Mouse (Mus musculus) CH12.LX (cell line): ENCODE results near the gene Agpat3.

Source experiments
- CTCF ChIP-seq, 2 experiments: IDR thresholded peaks in 1 of 2; conservative IDR thresholded peaks in 1 of 2; 2 replicates each; pipeline ENCODE4 v1.5.1; 2011 to 2012; ENCODE audit warnings: low read depth in 2 of 2, low read length in 2 of 2, improper control_type of control experiment in 1 of 2, inconsistent platforms in 1 of 2, mild to moderate bottlenecking in 1 of 2, moderate library complexity in 1 of 2
- MAX ChIP-seq: IDR thresholded peaks from 2 replicates; pipeline ENCODE4 v1.6.1; 2011; ENCODE audit warnings: low read length, improper control_type of control experiment
- POLR2A ChIP-seq: IDR thresholded peaks from 2 replicates; pipeline ENCODE4 v1.6.1; 2011; ENCODE audit warnings: low read depth, mild to moderate bottlenecking, improper control_type of control experiment, low read length

- no peak for TF ChIP-seq MAX
- TF ChIP-seq CTCF (conservative IDR thresholded peaks at IDR 0.05 in 1 of 2, IDR thresholded peaks at IDR 0.05 in 1 of 2; ENCODE audit: low read depth in 2 of 2, low read length in 2 of 2): no peak
- TF ChIP-seq POLR2A: no peak
Measured at GRCm38 (mm10) chr10:78255646-78256059, 96.6 kb downstream of the Agpat3 start.
